Mouse (Mus musculus): ENCODE results near the gene Ccdc157. TPM values are rescaled to one million over a fixed set of nuclear protein-coding genes. Genes with fewer than 3 reads are reported as not detected.

The Ccdc157 gene
- total RNA-seq, 2 experiments from 2014 or later, result 0.44 to 0.67 TPM

GRCm38 (mm10) chr11:4184251-4184952 lies 24.3 kb upstream of the Ccdc157 start:
- no peak for ATAC-seq (replicated peaks; ENCODE audit: poor library complexity)

DNA sequence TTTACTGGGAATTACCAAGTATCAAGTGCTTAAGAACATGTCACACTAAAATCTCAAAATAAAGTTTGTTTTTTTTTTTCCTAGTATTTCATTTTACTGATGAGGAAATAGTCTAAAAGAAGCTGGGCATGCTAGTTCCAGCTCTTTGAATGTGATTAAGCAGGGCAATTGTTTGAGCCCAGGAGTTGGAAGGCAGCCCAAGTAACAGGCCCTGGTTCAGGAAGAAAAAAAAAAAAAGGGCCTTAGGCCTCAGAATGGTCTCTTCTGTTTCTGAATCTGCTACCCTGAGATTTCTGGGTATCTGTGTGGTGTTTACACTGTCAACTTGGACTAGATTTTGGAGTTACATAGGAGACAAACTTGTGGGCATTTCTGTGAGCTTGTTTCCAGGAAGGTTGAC lies 23.4 kb upstream of the Ccdc157 start:
- no peak for ATAC-seq (replicated peaks; ENCODE audit: poor library complexity)

- no peak for ATAC-seq (replicated peaks; ENCODE audit: poor library complexity)
Measured at GRCm38 (mm10) chr11:4182061-4182460, 22.0 kb upstream of the Ccdc157 start.

DNA sequence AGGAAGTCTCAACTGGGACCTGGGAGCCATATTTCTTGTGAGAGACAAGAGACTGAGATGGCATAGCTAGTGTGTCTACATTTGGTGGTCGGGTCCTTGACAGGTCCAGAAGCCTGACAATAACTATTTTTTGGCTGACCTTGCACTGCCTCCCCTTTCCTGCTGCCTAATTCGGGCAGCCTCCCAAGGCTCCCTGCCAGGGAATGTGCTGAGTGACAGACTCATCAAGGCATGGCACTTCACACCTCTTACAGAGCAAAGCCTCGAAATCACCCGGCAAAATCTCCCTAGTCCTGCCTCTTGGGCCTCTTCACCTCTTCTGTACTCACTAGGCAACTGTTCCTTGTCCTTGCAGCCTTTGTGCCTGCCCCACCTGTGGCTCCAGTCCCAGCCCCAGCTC lies 17.6 kb upstream of the Ccdc157 start:
- no peak for ATAC-seq (replicated peaks; ENCODE audit: poor library complexity)

GRCm38 (mm10) chr11:4174586-4174985 lies 14.5 kb upstream of the Ccdc157 start:
- no peak for ATAC-seq (replicated peaks; ENCODE audit: poor library complexity)

GRCm38 (mm10) chr11:4166467-4167090 lies 6.5 kb upstream of the Ccdc157 start:
- no peak for ATAC-seq (replicated peaks; ENCODE audit: poor library complexity)

DNA sequence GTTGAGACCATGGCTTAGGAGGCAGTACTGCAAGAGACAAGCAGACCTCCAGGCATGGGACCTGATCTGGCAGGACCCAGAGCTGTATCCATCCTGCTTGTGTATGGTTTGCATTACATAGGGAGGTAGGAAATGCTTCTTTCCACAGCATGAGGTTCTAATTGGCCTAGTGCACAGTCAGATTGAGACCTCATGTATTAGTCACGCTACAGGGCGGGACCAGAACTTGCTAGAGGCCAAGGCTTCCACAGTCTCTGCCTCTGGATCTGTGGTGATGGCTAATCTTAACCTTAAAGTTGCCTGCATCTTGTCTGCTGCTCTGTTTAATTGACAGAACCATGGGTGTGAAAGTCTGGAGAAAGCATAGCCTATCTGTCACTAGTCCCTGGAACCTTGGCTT lies 4.6 kb upstream of the Ccdc157 start:
- ATAC-seq (replicated peaks; ENCODE audit: poor library complexity), result no peak

- ATAC-seq (replicated peaks; ENCODE audit: poor library complexity), result peak; percentile 33; the same call in 1 of the 2 replicates
Measured at GRCm38 (mm10) chr11:4160758-4161480, 826 bp upstream of the Ccdc157 start.

DNA sequence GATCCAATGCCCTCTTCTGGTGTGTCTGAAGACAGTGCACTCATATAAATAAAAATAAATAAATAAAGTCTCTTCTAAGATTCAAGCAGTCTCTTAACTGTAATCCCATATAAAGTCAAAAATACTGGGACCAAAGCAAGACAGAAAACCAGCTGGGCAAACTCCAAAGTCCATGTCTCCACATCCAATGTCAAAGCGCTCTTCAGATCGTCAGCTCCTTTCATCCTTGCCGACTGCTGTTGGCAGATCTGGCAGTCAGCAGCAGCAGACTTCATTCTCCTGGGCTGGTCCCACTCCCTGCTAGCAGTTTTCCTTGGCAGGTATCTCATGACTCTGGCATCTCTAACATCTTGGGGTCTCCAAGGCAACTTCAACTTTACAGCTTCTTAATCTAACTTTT lies 1.4 kb downstream of the Ccdc157 start:
- no peak for ATAC-seq (replicated peaks; ENCODE audit: poor library complexity)

DNA sequence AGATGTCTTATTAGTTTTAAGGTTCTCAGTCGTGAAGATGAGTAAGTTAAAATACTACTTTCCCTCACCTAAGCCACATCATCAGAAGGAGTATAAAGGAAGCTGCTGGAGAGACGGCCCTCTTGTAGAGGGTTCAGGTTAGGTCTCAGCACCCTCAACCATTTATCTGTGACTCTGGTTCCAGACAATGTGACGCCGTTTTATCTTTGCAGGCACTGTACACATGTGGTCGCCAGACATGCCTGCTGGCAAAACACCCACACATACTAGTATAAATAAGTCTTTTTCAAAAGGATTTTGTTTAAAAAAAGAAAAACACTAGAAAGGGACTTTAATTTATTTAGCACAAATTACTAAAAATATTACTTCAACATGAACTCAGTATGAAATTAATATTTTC lies 4.5 kb downstream of the Ccdc157 start:
- peak; percentile 52 for ATAC-seq (replicated peaks; ENCODE audit: poor library complexity)

DNA sequence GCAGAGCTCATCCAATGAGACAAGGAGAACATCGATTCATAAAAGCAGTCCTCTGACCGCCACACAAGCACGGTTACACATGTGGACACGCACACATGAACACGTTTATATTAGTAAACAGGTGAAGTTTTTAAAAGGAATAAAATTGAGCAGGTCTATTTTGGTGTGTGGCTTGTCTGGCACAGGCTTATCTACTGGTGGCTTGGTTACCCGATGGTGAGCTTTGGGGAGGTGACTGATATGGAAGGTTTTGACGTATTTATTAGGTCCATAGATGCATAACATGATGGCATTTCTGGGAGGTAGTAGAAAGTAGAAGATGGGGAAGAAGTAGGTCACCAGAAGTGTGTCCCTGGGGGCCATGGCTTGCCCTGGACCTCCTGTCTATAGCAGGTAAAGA lies 6.4 kb downstream of the Ccdc157 start:
- ATAC-seq (replicated peaks; ENCODE audit: poor library complexity), result peak; percentile 61; the same call in 1 of the 2 replicates

DNA sequence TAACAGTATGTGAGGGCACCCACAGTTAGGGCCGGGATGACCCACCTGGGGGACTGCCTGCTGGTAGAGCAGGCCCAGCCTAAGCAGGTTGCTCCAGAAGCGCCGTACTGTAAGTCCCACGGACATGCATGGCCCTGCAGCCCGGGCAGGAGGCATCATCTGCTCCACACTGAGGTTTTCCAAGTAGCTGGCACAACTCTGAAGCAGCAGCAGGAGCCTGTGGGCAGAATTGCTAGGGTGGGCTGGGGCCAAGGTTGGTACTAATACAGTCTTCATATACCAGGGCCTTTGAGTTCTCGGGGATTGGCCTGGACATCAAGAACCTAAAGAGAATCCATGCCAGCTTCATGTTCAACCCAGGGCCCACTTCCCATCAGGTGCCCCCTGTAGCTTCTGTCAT lies 10.2 kb downstream of the Ccdc157 start:
- no peak for ATAC-seq (replicated peaks; ENCODE audit: poor library complexity)

DNA sequence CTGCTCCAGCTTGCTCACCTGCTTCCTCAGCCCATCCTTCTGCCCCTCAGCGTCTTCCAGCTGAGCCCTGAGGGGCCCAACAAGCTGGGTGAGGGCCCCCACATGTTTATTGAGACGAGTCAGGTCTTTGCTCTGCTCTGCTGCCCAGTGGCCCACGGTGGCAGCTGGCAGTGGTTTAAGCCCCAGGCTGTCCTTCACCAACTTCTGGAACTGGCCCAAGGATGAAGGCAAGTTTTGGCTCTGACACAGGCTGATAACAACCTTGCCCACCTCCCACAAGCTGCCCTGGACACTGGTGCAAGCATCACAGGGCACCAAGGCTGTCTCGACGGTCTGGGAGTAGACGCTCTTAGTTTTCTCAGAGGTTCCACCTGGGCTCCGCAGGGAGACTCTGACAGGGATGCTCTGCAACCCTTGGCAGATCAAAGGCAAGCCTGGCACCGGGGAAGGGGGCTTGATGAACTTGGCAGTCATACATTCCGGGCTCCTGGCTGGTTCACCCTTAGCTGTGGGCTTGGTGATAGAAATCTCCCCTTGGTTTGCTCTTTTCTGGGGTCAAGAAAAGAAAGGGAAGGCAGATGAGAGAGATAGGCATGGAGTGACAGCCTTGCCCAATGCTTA lies 11.4 kb downstream of the Ccdc157 start:
- ATAC-seq (replicated peaks; ENCODE audit: poor library complexity), result no peak

GRCm38 (mm10) chr11:4148120-4148519 lies 12.0 kb downstream of the Ccdc157 start:
- no peak for ATAC-seq (replicated peaks; ENCODE audit: poor library complexity)

DNA sequence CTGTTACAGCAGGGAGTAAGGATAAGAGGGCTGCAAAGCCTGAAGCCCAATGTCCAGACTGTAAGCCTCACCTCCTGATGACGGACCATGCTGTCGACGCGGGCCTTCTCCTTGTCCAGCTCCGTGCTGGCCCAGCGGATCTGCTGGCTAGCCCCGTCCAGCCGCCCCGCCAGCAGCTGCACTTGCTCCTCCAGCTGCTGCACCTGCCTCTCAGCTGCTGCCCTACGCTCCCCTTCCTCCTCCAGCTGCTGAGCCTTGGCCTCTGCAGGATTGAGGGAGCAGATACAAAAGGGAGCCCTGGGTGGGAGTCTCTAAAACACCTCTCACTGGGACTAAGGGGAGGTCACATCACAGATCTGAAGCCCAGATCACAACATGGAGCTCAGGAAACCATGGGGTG lies 13.0 kb downstream of the Ccdc157 start:
- ATAC-seq (replicated peaks; ENCODE audit: poor library complexity), result no peak

DNA sequence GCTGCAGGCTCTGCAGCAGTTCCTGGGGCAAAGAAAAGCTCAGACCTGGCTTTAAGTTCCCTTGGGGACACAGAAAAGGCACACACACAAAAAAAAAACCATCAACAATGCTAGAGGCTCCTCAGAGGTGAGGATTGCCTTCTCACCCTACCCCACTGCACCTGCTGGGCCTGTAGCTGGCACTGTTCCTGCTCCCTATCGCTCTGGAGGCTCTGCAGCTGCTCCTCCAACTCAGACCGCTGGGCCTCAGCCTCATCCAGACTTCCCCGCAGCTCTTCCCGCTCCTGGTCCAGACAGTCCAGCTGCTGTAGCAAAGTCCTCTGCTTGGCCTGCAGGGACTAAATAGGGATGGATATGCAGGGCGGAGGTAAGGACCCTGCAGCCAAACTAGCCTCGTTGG lies 13.7 kb downstream of the Ccdc157 start:
- no peak for ATAC-seq (replicated peaks; ENCODE audit: poor library complexity)

DNA sequence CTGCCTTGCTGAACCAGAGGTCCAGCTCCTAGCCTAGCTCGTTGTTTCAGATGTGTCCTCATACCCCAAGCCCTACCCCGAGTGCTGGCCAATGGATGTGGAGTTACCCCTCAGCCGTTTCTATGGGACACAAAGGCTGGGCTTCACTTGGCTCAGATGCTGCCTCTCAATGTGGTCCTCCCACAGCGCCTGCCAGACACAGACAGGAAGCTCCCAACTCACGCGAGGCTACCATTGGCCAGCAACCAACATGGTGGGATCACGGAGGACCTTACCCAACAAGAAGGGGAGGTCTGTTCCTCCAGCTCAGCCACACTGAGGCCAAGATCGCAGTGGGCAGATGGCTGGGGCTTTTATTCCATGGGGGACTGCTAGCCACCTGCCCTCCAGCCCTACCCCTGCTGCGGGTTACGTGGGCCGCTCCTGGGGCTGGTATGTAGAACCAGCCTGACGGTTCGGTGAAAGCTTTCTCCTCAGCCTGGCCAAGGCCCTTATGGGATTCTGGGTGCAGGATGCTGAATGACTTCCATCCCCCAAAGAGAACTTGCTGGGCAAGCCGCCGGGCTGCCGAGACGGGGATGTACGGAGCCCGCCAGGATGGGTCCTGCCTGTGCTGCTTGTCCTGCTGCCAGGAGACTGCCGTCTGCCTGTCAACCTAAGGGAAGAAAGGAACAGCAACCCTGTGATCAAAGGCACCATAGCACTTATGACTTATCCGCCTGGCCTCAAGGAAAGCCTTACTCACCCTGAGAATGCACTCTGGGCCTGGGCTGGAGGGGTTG lies 16.6 kb downstream of the Ccdc157 start:
- no peak for ATAC-seq (replicated peaks; ENCODE audit: poor library complexity)

DNA sequence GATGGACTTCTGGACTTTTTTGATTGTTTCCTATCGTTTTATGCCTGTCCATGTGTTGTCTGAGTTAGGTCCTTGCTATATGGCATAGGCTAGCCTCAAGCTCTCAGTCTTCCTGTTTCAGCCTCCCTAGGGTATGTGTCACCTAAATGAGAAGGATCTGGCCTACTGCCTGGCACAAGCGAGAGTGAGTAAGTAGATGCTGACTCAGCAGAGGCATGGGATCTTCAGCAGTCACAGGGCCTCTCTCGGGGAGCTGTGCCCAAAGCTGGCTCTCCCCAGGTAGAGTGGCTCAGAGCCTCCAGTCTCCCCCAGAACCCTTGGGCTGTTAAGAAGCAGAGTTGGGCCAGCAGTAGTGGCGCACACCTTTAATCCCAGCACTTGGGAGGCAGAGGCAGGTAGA lies 17.7 kb downstream of the Ccdc157 start:
- no peak for ATAC-seq (replicated peaks; ENCODE audit: poor library complexity)

DNA sequence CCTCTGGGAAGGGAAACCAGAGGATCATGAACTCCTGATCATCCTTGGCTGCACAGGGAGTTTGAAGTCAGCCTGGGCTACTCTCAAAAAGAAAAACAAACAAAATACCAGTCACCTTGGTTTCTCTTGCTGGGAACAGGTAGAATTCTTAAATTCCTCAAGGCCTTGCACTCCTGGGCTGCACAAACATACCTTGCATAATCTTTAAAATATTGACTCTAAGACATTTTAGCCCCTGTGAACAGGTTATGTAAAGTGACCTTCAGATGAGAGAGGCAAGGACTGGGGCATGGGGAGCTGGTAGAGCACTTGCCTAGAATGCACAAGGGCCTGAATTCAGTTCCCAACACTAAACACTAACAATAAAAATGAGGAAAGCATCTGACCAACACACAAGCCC lies 18.6 kb downstream of the Ccdc157 start:
- no peak for ATAC-seq (replicated peaks; ENCODE audit: poor library complexity)

- no peak for ATAC-seq (replicated peaks; ENCODE audit: poor library complexity)
Measured at GRCm38 (mm10) chr11:4138964-4139363, 21.1 kb downstream of the Ccdc157 start.

All from megakaryocyte progenitor cell, adult 5-6 weeks (primary cell).